Comparison of ENCODE assay signal across 18 mouse cellular contexts in genomic region chr9:29387136-29387535, GRCm38 (mm10).
DNase-seq lines count a peak whose midpoint lies in the region; TF ChIP-seq lines count a peak whose summit lies in the region.
"Had no signal": no experiment of that assay in that cellular context is flagged by ENCODE, and none has a peak within 500 bp of the region (broad histone marks: within the 10 kb centered on the region; RNA-seq: fewer than 3 reads in every experiment).

No protein-coding gene starts in this region.

- DNase-seq in heart, adult 11 months, result peak; percentile 73
- DNase-seq in heart, adult 2 months, result no peak
- DNase-seq in brain, embryonic 14.5 days (ENCODE audit: low read depth), result peak; percentile 37
- peak; percentile 78 for DNase-seq in cerebellum, adult 9-10 months
- peak; percentile 63 to 69 for DNase-seq in cerebellum, postnatal 36 days
- no peak for DNase-seq in embryonic facial prominence, embryonic 10.5 days (ENCODE audit: low spot score)
- DNase-seq in layer of hippocampus, adult 9-11 months, result no peak
- DNase-seq: adrenal gland, postnatal 25 days; kidney, adult 8-10 months; lung, postnatal 36 days; thymus, adult 2 months; thymus, postnatal 36 days had no signal

- no peaks in the 10 kb centered on the region for H3K79me2 ChIP-seq in heart, adult 2 months (replicated peaks; ENCODE audit: control insufficient read depth, insufficient read depth, low read length)

- whole genome bisulfite sequencing in heart, adult 2 months, result 60% methylated on average over 4 of the region's 4 CpGs
- WGBS in embryonic facial prominence, embryonic 10.5 days, result 85% methylated on average over 4 of the region's 4 CpGs

- H3K9me3 ChIP-seq in embryonic facial prominence, embryonic 10.5 days, result no peaks in the 10 kb centered on the region
- H3K9me3 ChIP-seq: embryonic facial prominence, embryonic 12.5 days; heart, embryonic 10.5 days; heart, embryonic 15.5 days; limb, embryonic 13.5 days; neural tube, embryonic 13.5 days had no signal

- no peaks in the 10 kb centered on the region for H3K36me3 ChIP-seq in heart, adult 2 months (ENCODE audit: control insufficient read depth, insufficient read depth, low read length)
- no peaks in the 10 kb centered on the region for H3K36me3 ChIP-seq in embryonic facial prominence, embryonic 10.5 days (replicated peaks)
- H3K36me3 ChIP-seq: embryonic facial prominence, embryonic 12.5 days; heart, embryonic 10.5 days; heart, embryonic 15.5 days; limb, embryonic 13.5 days; neural tube, embryonic 13.5 days had no signal

- intact Hi-C loops in heart, adult 2 months (cut with DNase I), result no loop called here

- H3K4me1 ChIP-seq in heart, adult 2 months (ENCODE audit: control insufficient read depth, insufficient read depth, low read length), result peaks cover 3% of the 10 kb centered on the region; the same call in 1 of the 2 replicates
- no peaks in the 10 kb centered on the region; the same call in 1 of the 2 replicates for H3K4me1 ChIP-seq in embryonic facial prominence, embryonic 10.5 days
- H3K4me1 ChIP-seq: embryonic facial prominence, embryonic 12.5 days; limb, embryonic 13.5 days had no signal

- no peak for TF ChIP-seq POLR2A in heart, adult 2 months (IDR thresholded peaks at IDR 0.05; ENCODE audit: insufficient read depth, low read depth, low read length)
- TF ChIP-seq POLR2A in brain, embryonic 14.5 days (IDR thresholded peaks at IDR 0.05; ENCODE audit: borderline replicate concordance, extremely low read depth, insufficient read depth, insufficient read length, poor library complexity, severe bottlenecking), result no peak

- no peak for TF ChIP-seq EP300 in heart, adult 2 months (IDR thresholded peaks at IDR 0.05; ENCODE audit: insufficient read depth, low read depth, low read length)

- H3K27ac ChIP-seq in heart, adult 2 months, result no peak overlapping the region
- no peak overlapping the region for H3K27ac ChIP-seq in embryonic facial prominence, embryonic 10.5 days (replicated peaks)
- H3K27ac ChIP-seq: embryonic facial prominence, embryonic 12.5 days; heart, embryonic 10.5 days; heart, embryonic 15.5 days; kidney, postnatal 0 days; limb, embryonic 13.5 days; neural tube, embryonic 13.5 days had no signal

- no peak for TF ChIP-seq CTCF in heart, adult 2 months (IDR thresholded peaks at IDR 0.05)
- no peak for TF ChIP-seq CTCF in brain, embryonic 14.5 days (IDR thresholded peaks at IDR 0.05; ENCODE audit: borderline replicate concordance, extremely low read depth, insufficient read depth, insufficient read length)

- H3K9ac ChIP-seq in heart, adult 2 months (ENCODE audit: low read depth, low read length), result no peak overlapping the region
- H3K9ac ChIP-seq: embryonic facial prominence, embryonic 12.5 days; heart, embryonic 15.5 days; limb, embryonic 13.5 days; neural tube, embryonic 13.5 days had no signal

- H3K4me3 ChIP-seq in heart, adult 2 months, result no peak overlapping the region
- H3K4me3 ChIP-seq in embryonic facial prominence, embryonic 10.5 days, result no peak overlapping the region
- H3K4me3 ChIP-seq: embryonic facial prominence, embryonic 12.5 days; heart, embryonic 10.5 days; heart, embryonic 15.5 days; limb, embryonic 13.5 days; neural tube, embryonic 13.5 days had no signal

- no peaks in the 10 kb centered on the region for H3K27me3 ChIP-seq in heart, adult 2 months (ENCODE audit: control insufficient read depth, insufficient read depth, low read length)
- H3K27me3 ChIP-seq in embryonic facial prominence, embryonic 10.5 days (replicated peaks; ENCODE audit: low read depth, poor library complexity, severe bottlenecking), result no peaks in the 10 kb centered on the region
- H3K27me3 ChIP-seq: embryonic facial prominence, embryonic 12.5 days; heart, embryonic 15.5 days; neural tube, embryonic 13.5 days had no signal

Comparison
In these comparisons a context has a peak if more than half of its experiments do, and no peak if none do; other contexts are left out.
1. DNase-seq: peak in heart, adult 11 months (single experiment), brain, embryonic 14.5 days (single experiment), cerebellum, adult 9-10 months (single experiment) and cerebellum, postnatal 36 days (2 of 2); none in heart, adult 2 months (0 of 2), embryonic facial prominence, embryonic 10.5 days (single experiment) and layer of hippocampus, adult 9-11 months (single experiment).